Mouse (Mus musculus) limb, embryonic 13.5 days (tissue): ENCODE results near the gene Hnrnpu. TPM values are rescaled to one million over a fixed set of nuclear protein-coding genes. Genes with fewer than 3 reads are reported as not detected.
A peak's percentile ranks its signal among the peaks of the same experiment; 100 is the strongest.
"Not testable (repeated sequence)": the region's sequence is repeated elsewhere in the genome, so short reads cannot be mapped to it uniquely, and the experiment has no call there.

ENCODE experiments used
- ATAC-seq: fragments of 200-750 bp; cut with Nextera tagmentation; 2 replicates; pipeline ENCODE4 v1.8.0; 2017; ENCODE audit warnings: low read depth, moderate number of reproducible peaks, moderate TSS enrichment; ENCODE audit not compliant: low FRiP score
- H3K27ac ChIP-seq: fragments of 300-500 bp; sonication (generic); 2 replicates; pipeline ENCODE4 v1.5.1; 2015; ENCODE audit warnings: inconsistent platforms, mild to moderate bottlenecking, moderate library complexity
- H3K27me3 ChIP-seq: fragments of 300-500 bp; sonication (generic); 2 replicates; pipeline ENCODE4 v1.6.1; 2015; ENCODE audit warnings: mild to moderate bottlenecking, inconsistent platforms
- H3K36me3 ChIP-seq: fragments of 300-500 bp; sonication (generic); 2 replicates; pipeline ENCODE4 v1.6.1; 2015; ENCODE audit warnings: inconsistent platforms, mild to moderate bottlenecking, moderate library complexity
- H3K4me1 ChIP-seq: fragments of 300-500 bp; sonication (generic); 2 replicates; pipeline ENCODE4 v1.6.1; 2015; ENCODE audit warnings: inconsistent platforms
- H3K4me2 ChIP-seq: fragments of 300-500 bp; sonication (generic); replicated peaks from 2 replicates; pipeline ENCODE4 v1.6.1; 2015; ENCODE audit warnings: inconsistent platforms, mild to moderate bottlenecking, moderate library complexity
- H3K4me3 ChIP-seq: fragments of 300-500 bp; sonication (generic); 2 replicates; pipeline ENCODE4 v1.5.1; 2015; ENCODE audit warnings: moderate library complexity, mild to moderate bottlenecking, inconsistent platforms
- H3K9ac ChIP-seq: fragments of 300-500 bp; sonication (generic); 2 replicates; pipeline ENCODE4 v1.6.1; 2015; ENCODE audit warnings: mild to moderate bottlenecking, inconsistent platforms
- H3K9me3 ChIP-seq: fragments of 300-500 bp; sonication (generic); 2 replicates; pipeline ENCODE4 v1.6.1; 2016; ENCODE audit warnings: inconsistent platforms
- WGBS: fragments of 180-500 bp; shearing (Covaris S2); methylation state at CpG from one replicate; pipeline ENCODE4 v1.1.7; 2015; 5-methylcytosine and 5-hydroxymethylcytosine counted together
- polyA plus RNA-seq: library from polyadenylated mRNA; unstranded; fragments of >200 nt; fragmentation: Nextera tagmentation; extraction: Ambion mirVana; gene quantifications from 2 replicates; pipeline ENCODE4 v1.2.1, GENCODE M21; 2015

Gene Hnrnpu
- polyA plus RNA-seq, 1 experiment from 2014 or later: 344 TPM

- Histone ChIP-seq H3K4me2 (no peak overlapping the region), H3K9ac (no peak overlapping the region), H3K27me3 (no peaks in the 10 kb centered on the region), H3K4me3 (no peak overlapping the region), H3K4me1 (no peaks in the 10 kb centered on the region), H3K27ac (no peak overlapping the region), H3K9me3 (no peaks in the 10 kb centered on the region), H3K36me3 (no peaks in the 10 kb centered on the region)
- no peak for ATAC-seq
- WGBS: 75% methylated on average over 2 of the region's 2 CpGs
Observed at GRCm38 (mm10) chr1:178360702-178361101, 23.1 kb upstream of the Hnrnpu start.

DNA sequence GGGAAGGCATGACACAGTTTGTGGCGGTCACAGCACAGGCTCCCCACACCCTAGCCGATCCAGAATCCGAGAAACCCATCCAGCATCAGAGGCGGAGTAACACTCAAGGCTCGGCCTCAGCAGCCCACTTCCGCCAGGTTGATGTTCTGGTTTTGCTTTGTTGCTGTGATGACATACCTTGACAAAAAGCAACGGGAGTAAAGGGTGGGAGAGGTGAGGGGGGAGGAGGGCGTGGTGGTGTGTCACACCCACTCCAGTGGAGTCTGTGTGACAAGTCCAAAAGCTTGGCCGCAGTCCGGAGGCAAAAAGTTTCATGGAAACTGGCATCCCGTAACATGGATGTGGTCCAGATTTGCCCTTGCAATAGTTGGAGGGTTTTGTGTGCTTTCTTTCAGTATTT is 22.7 kb upstream of the Hnrnpu start:
- Histone ChIP-seq H3K4me1 (no peaks in the 10 kb centered on the region), H3K36me3 (no peaks in the 10 kb centered on the region), H3K9me3 (no peaks in the 10 kb centered on the region), H3K9ac (no peak overlapping the region), H3K27ac (no peak overlapping the region), H3K4me3 (no peak overlapping the region), H3K27me3 (no peaks in the 10 kb centered on the region), H3K4me2 (no peak overlapping the region)
- ATAC-seq: no peak
- 81% methylated on average over 11 of the region's 11 CpGs for WGBS

- Histone ChIP-seq H3K27me3 (no peaks in the 10 kb centered on the region), H3K4me3 (no peak overlapping the region), H3K9ac (no peak overlapping the region), H3K4me1 (no peaks in the 10 kb centered on the region), H3K4me2 (no peak overlapping the region), H3K9me3 (no peaks in the 10 kb centered on the region), H3K27ac (no peak overlapping the region), H3K36me3 (no peaks in the 10 kb centered on the region)
- WGBS: 73% methylated on average over 12 of the region's 12 CpGs
- ATAC-seq: no peak
Observed at GRCm38 (mm10) chr1:178357776-178358710, 20.4 kb upstream of the Hnrnpu start.

DNA sequence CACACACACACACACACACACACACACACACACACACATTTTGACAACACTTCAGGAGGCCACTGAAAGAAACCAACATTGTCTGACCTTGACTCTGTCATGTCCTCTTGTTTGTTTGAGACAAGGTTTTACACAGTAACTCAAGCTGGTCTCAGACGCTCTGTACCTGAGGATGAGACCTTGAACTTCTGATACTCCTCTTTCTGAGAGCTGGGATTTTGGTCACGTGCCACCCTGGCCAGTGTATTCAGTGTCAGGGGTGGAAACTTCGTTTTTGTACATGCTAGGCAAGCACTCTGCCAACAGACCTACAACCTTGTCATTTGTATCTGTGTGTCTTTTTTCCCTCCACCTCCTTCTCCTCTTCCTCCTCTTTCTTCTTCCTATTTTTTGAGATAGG is 17.0 kb upstream of the Hnrnpu start:
- Histone ChIP-seq H3K9me3 (no peaks in the 10 kb centered on the region), H3K27me3 (no peaks in the 10 kb centered on the region), H3K9ac (no peak overlapping the region), H3K4me2 (no peak overlapping the region), H3K4me3 (no peak overlapping the region), H3K27ac (no peak overlapping the region), H3K4me1 (no peaks in the 10 kb centered on the region), H3K36me3 (no peaks in the 10 kb centered on the region)
- no peak for ATAC-seq
- 48% methylated on average over 3 of the region's 3 CpGs for WGBS

- Histone ChIP-seq H3K9me3 (no peaks in the 10 kb centered on the region), H3K36me3 (no peaks in the 10 kb centered on the region), H3K27ac (no peak overlapping the region), H3K27me3 (no peaks in the 10 kb centered on the region), H3K4me2 (no peak overlapping the region), H3K4me3 (no peak overlapping the region), H3K4me1 (no peaks in the 10 kb centered on the region), H3K9ac (no peak overlapping the region)
- no peak for ATAC-seq
Observed at GRCm38 (mm10) chr1:178351643-178352042, 14.0 kb upstream of the Hnrnpu start.

GRCm38 (mm10) chr1:178350792-178351191 is 13.2 kb upstream of the Hnrnpu start:
- no peak for ATAC-seq
- Histone ChIP-seq H3K4me1 (no peaks in the 10 kb centered on the region), H3K9ac (no peak overlapping the region), H3K4me3 (no peak overlapping the region), H3K36me3 (no peaks in the 10 kb centered on the region), H3K27ac (no peak overlapping the region), H3K4me2 (no peak overlapping the region), H3K9me3 (no peaks in the 10 kb centered on the region), H3K27me3 (no peaks in the 10 kb centered on the region)
- WGBS: 90% methylated on average over 2 of the region's 2 CpGs

DNA sequence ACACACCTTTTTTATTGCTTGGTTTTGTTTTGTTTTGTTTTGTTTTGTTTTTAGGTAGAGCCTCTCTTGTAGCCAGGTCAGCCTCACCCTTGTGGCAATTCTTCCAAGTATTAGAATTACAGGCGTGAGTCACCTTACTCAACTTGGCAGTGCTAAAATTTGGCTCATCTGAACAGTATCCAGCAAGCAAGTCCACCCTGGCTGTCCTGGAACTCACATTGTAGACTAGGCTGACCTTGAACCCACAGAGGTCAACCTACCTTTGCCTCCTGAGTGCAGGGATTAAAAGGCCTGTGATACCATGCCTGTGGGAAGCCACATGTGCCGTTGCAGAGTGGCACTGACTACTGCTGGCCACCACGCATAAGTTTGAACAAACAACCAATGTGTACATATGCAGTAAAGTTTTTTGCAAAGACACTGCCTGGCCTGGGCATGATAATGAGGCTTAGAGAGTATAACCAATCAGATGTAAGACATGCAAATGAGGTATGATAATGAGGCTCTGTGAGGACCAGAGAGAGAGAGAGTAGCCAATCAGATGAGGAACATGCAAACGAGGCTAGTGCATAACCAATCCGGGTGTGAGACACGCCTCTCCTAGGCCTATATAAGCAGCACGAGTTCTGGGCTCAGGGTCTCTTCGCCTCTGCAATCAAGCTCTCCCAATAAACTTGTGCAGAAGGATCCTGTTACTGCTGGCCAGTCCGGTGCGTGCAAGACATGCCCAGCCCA is 6.6 kb upstream of the Hnrnpu start:
- H3K36me3 ChIP-seq, H3K4me3 ChIP-seq, H3K27ac ChIP-seq, H3K9ac ChIP-seq, H3K4me2 ChIP-seq, H3K27me3 ChIP-seq, H3K4me1 ChIP-seq, H3K9me3 ChIP-seq, ATAC-seq: not testable (repeated sequence)
- 84% methylated on average over 10 of the region's 10 CpGs for WGBS

- no peak overlapping the region for H3K4me3 ChIP-seq
- H3K27ac ChIP-seq: no peak overlapping the region
- ATAC-seq: no peak
- H3K27me3 ChIP-seq: no peaks in the 10 kb centered on the region
- H3K4me1 ChIP-seq: no peaks in the 10 kb centered on the region
- H3K36me3 ChIP-seq: no peaks in the 10 kb centered on the region
- H3K9ac ChIP-seq: no peak overlapping the region
- H3K9me3 ChIP-seq: no peaks in the 10 kb centered on the region
- WGBS: 72% methylated on average over 5 of the region's 5 CpGs
- no peak overlapping the region for H3K4me2 ChIP-seq
Observed at GRCm38 (mm10) chr1:178342612-178343011, 5.0 kb upstream of the Hnrnpu start.

DNA sequence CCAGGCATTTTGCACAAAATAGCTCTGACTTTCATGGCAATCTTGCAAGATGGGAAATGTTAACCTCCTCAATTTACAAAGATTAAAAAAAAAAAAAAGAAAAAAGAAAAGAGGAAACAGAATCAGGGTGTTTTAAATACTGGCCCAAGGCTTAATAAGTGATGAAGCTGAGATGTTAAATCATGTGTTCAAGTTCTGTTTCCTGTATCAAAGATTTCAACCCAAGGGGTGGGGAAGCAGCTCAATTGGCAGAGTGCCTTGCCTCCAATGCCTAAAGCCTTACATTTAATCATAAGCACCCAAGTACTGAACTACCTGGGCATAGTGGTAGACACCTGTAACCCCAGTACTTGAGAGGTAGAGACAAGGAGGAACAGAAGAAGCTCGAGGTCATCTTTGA is 4.5 kb upstream of the Hnrnpu start:
- Histone ChIP-seq H3K27ac (no peak overlapping the region), H3K4me1 (no peaks in the 10 kb centered on the region), H3K9ac (no peak overlapping the region), H3K4me2 (no peak overlapping the region), H3K4me3 (no peak overlapping the region), H3K9me3 (no peaks in the 10 kb centered on the region), H3K36me3 (no peaks in the 10 kb centered on the region), H3K27me3 (no peaks in the 10 kb centered on the region)
- no peak for ATAC-seq
- WGBS: 78% methylated on average over 1 of the region's 1 CpGs

DNA sequence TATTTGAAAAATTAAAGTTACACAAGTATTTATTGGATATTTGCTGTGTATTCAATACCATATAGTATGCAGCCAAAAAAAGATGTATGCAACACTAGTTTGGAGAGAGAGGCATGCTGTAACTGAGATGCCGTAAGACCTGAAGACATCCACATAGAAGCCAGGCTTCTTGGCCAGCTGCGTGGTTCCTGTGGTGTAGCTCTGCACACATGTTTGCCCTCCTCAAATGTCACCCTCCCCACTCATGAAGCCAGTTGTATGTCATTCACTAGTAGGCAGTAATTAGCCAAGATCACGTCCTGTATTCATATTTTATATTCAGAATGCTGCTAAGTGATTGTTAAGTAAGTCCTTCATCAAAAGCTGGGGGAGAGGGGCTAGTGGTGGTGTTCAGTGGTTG is 3.8 kb upstream of the Hnrnpu start:
- H3K4me2 ChIP-seq: no peak overlapping the region
- no peak overlapping the region for H3K9ac ChIP-seq
- WGBS: 73% methylated on average over 3 of the region's 3 CpGs
- no peaks in the 10 kb centered on the region for H3K9me3 ChIP-seq
- no peaks in the 10 kb centered on the region for H3K4me1 ChIP-seq
- H3K36me3 ChIP-seq: no peaks in the 10 kb centered on the region
- ATAC-seq: no peak
- H3K27ac ChIP-seq: no peak overlapping the region
- H3K4me3 ChIP-seq: no peak overlapping the region
- H3K27me3 ChIP-seq: no peaks in the 10 kb centered on the region

DNA sequence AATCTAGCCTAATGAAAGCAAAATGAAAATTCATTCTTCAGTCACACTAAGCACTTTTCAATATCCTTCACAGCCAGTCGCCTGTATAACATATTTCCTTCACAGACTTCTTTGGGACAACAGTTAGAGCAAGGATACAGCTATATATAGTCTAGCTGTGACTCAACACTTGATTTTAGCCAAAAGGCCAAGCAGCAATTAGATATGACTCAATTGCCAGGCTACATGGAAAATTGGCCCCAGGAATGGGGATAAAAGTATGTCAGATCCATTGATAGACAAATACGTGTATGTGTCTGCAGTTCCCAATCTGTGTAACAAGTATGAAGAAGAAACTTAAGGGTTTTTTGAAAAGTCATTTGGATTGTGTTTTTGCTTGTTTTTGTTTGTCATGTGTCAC is 2.6 kb upstream of the Hnrnpu start:
- H3K9ac ChIP-seq: no peak overlapping the region
- H3K4me1 ChIP-seq: peaks cover under 1% of the 10 kb centered on the region; the same call in 1 of the 2 replicates
- no peaks in the 10 kb centered on the region for H3K27me3 ChIP-seq
- 93% methylated on average over 2 of the region's 2 CpGs for WGBS
- no peak overlapping the region for H3K4me3 ChIP-seq
- no peaks in the 10 kb centered on the region for H3K9me3 ChIP-seq
- no peak for ATAC-seq
- H3K4me2 ChIP-seq: no peak overlapping the region
- no peak overlapping the region for H3K27ac ChIP-seq
- peaks cover under 1% of the 10 kb centered on the region for H3K36me3 ChIP-seq

DNA sequence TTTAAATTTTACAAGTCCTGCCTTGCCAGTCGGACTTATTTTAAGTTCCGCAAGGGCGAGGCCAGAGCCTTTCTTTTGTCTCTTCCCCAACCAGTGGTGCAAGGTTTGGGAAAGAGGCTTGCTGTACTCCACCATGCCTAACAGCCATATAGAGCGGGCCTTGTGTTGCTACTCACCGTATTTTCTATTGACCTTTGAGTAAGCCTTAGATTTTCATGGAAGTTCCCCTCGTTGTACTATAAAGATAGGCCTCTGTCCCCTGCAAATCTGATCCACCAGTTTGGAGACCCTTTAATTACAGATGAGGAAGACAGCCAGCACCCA is 683 bp upstream of the Hnrnpu start:
- 6% methylated on average over 6 of the region's 6 CpGs for WGBS
- Histone ChIP-seq H3K9me3 (no peaks in the 10 kb centered on the region), H3K36me3 (peaks cover 15% of the 10 kb centered on the region), H3K27ac (peak overlapping the region; percentile 100), H3K9ac (peak overlapping the region; percentile 100), H3K4me2 (peak overlapping the region; percentile 69), H3K27me3 (no peaks in the 10 kb centered on the region), H3K4me3 (peak overlapping the region; percentile 100), H3K4me1 (peaks cover 15% of the 10 kb centered on the region)
- no peak for ATAC-seq
